In the genomic region with DNA sequence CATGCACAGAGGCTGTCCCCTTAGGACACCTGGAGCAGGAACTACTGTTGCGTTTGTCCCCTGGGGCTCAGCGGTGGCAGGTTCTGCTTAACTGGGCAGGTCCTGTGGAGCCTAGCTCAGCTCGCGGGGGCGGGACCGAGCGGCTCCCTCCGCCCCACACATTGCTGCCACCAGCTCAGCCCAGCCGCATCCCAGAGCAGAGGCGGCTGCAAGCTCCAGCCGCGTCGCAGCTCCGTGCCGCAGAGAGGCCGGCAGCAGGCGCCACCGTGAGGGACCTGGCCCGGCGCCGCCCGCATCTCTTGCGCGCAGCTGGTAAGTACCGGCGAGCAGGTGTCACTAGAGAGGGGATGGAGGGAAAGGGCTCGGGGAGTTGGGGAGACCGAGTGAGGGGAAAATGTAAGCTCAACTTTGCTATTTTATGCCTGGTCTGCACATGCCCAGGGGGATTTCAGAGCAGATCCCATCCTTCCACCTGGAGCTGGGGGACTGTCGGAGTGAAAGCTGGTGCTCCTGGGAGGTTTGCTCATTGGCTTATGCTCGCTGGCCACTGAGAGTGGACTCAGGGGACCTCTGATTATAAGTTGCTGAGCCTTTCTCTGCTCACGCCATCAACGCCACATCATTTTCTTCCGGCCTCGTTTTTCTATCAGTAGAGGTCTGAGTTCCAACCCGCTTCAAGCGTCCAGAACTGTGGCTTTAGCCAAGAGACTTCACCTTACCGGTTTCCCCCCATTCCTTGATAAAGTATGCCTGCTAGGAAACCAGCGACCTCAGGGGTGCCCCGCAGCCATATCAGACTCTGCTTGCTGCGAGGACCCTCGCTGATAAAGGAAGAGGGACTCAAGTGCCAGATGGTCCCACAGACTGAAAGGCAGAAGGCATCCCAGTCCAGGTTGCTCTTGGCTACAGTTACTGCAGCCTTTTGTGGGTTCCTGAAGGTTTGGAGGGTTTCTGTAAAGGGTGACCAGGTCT, we compare ENCODE assay signal across 9 mouse cellular contexts. TPM values are rescaled to one million over a fixed set of nuclear protein-coding genes. Genes with fewer than 3 reads are reported as not detected.
DNase-seq lines count a peak whose midpoint lies in the region; ATAC-seq and TF ChIP-seq lines count a peak whose summit lies in the region.
"Had no signal": no experiment of that assay in that cellular context is flagged by ENCODE, and none has a peak within 500 bp of the region (broad histone marks: within the 10 kb centered on the region; RNA-seq: fewer than 3 reads in every experiment).

Pkib (plus strand) TSS at position 86 of the 972 bp plus-strand sequence.

- peaks cover 7% of the 10 kb centered on the region; the same call in 1 of the 2 replicates for H3K9me3 ChIP-seq in E14TG2a.4 (ENCODE audit: low read length)
- H3K9me3 ChIP-seq in forebrain, embryonic 15.5 days, result no peaks in the 10 kb centered on the region
- 0 out of 2 replicates have a peak, but pooled peaks cover 5% of the 10 kb centered on the region for H3K9me3 ChIP-seq in hindbrain, embryonic 10.5 days

- peak within 1 kb of the TSS; percentile 66 for H3K4me2 ChIP-seq in forebrain, embryonic 15.5 days (replicated peaks)

- peak; percentile 97 for ATAC-seq in forebrain, embryonic 15.5 days (replicated peaks)
- ATAC-seq in neutrophil, adult 5-6 weeks (ENCODE audit: extremely low read depth, insufficient number of reproducible peaks, low FRiP score, poor library complexity, severe bottlenecking), result peak; percentile 97
- ATAC-seq: Patski had no signal

- peak within 1 kb of the TSS; percentile 75 for H3K4me3 ChIP-seq in E14TG2a.4 (replicated peaks; ENCODE audit: low read length)
- peak within 1 kb of the TSS; percentile 43 for H3K4me3 ChIP-seq in forebrain, embryonic 15.5 days
- peak within 1 kb of the TSS; percentile 62 for H3K4me3 ChIP-seq in hindbrain, embryonic 10.5 days
- peak within 1 kb of the TSS; percentile 54 for H3K4me3 ChIP-seq in lung, adult 2 months (replicated peaks; ENCODE audit: extremely low read depth, low read depth, low read length)

- TF ChIP-seq CTCF in E14TG2a.4 (conservative IDR thresholded peaks at IDR 0.05; ENCODE audit: low read length), result no peak
- TF ChIP-seq CTCF in lung, adult 2 months (IDR thresholded peaks at IDR 0.05; ENCODE audit: insufficient read depth, low read length), result no peak

- 2% methylated on average over 41 of the region's 41 CpGs for WGBS in forebrain, embryonic 15.5 days
- 3% methylated on average over 41 of the region's 41 CpGs for WGBS in hindbrain, embryonic 10.5 days
- WGBS in lung, adult 2 months, result 3% methylated on average over 41 of the region's 41 CpGs

- TF ChIP-seq POLR2A in lung, adult 2 months (IDR thresholded peaks at IDR 0.05; ENCODE audit: borderline replicate concordance, extremely low read depth, low read depth, low read length), result no peak

- H3K27me3 ChIP-seq in E14TG2a.4 (ENCODE audit: insufficient read depth, low read length), result peaks cover 23% of the 10 kb centered on the region
- H3K27me3 ChIP-seq in forebrain, embryonic 15.5 days, result no peaks in the 10 kb centered on the region
- H3K27me3 ChIP-seq in hindbrain, embryonic 10.5 days (ENCODE audit: insufficient read depth, poor library complexity, severe bottlenecking), result peaks cover 22% of the 10 kb centered on the region

- DNase-seq in cerebellum, adult 11 months, result peak; percentile 82
- DNase-seq in hindbrain, embryonic 10.5 days (ENCODE audit: low spot score), result peak; percentile 55
- DNase-seq in layer of hippocampus, adult 9-11 months, result peak; percentile 59
- peak; percentile 56 for DNase-seq in lung, adult 2 months
- DNase-seq in thymus, adult 18-20 months, result peak; percentile 21 to 37

- H3K9ac ChIP-seq in forebrain, embryonic 15.5 days (replicated peaks), result peak within 1 kb of the TSS; percentile 40

- H3K4me1 ChIP-seq in E14TG2a.4 (replicated peaks; ENCODE audit: low read depth, low read length), result peaks cover 9% of the 10 kb centered on the region
- peaks cover 5% of the 10 kb centered on the region; the same call in 1 of the 2 replicates for H3K4me1 ChIP-seq in forebrain, embryonic 15.5 days
- peaks cover 13% of the 10 kb centered on the region for H3K4me1 ChIP-seq in hindbrain, embryonic 10.5 days (replicated peaks)
- no peaks in the 10 kb centered on the region for H3K4me1 ChIP-seq in lung, adult 2 months (ENCODE audit: control insufficient read depth, insufficient read depth, low read length)

- H3K36me3 ChIP-seq in E14TG2a.4 (ENCODE audit: insufficient read depth, low read length), result no peaks in the 10 kb centered on the region
- H3K36me3 ChIP-seq in forebrain, embryonic 15.5 days, result no peaks in the 10 kb centered on the region
- H3K36me3 ChIP-seq in hindbrain, embryonic 10.5 days, result no peaks in the 10 kb centered on the region

- H3K27ac ChIP-seq in forebrain, embryonic 15.5 days (replicated peaks), result no peak within 1 kb of the TSS
- H3K27ac ChIP-seq in hindbrain, embryonic 10.5 days, result peak within 1 kb of the TSS; percentile 64

RNA-seq across cellular contexts. Expression of gene Pkib, which starts in this region (rescaled TPM):
- polyA plus RNA-seq in forebrain, embryonic 15.5 days (2015; fragmentation: Nextera tagmentation; extraction: Ambion mirVana), result 1.3 and 3.0 TPM in 2 replicates
- 1.8 and 2.4 TPM in 2 replicates for polyA plus RNA-seq in hindbrain, embryonic 10.5 days (2016; fragmentation: Nextera tagmentation; extraction: Ambion mirVana)
- 2.1 TPM in 2 replicates for polyA plus RNA-seq in lung, adult 2 months (2012; rRNA removed)
- 26.8 and 35.8 TPM in 2 replicates for total RNA-seq in neutrophil, adult 5-6 weeks (2017)

Comparison
In these comparisons a context has a peak if more than half of its experiments do, and no peak if none do; other contexts are left out.
1. DNase-seq: peak in every context shown above with its lines; median percentile 82 in cerebellum, adult 11 months; 59 in layer of hippocampus, adult 9-11 months; 56 in lung, adult 2 months; 55 in hindbrain, embryonic 10.5 days; 29 in thymus, adult 18-20 months.